Mouse (Mus musculus) liver, postnatal 0 days (tissue): ENCODE results near the gene Cnih2.
A peak's percentile ranks its signal among the peaks of the same experiment; 100 is the strongest.

Experiments
- CTCF ChIP-seq: sonication (generic); IDR thresholded peaks from 2 replicates; pipeline ENCODE4 v1.5.1; 2016; ENCODE audit warnings: antibody characterized with exemption, low read depth
- EP300 ChIP-seq: IDR thresholded peaks from 2 replicates; pipeline ENCODE4 v1.6.1; 2016; ENCODE audit warnings: antibody characterized with exemption, low read depth, mild to moderate bottlenecking

DNA sequence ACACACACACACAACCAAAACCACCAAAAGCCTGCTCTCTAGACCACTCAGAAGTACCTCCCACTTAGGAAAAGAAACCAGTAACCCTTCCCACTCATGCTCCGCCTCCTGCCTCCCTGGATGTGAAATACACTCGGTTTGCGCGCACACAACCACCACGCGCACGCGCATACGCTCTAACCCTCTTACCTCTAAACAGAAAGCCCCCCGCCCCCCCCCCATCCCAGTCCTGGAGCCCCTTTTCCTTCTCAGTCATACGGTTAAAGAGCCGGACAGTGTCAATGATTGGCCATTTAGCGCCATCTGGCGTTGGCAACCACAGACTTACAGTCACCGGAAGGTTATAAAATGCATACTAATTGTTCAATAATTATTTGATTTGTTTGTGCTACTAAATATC, 25.3 kb downstream of the Cnih2 start:
- TF ChIP-seq CTCF (peak; percentile 75), EP300 (no peak)
